Comparison of ENCODE assay signal across 9 mouse cellular contexts in the genomic region with DNA sequence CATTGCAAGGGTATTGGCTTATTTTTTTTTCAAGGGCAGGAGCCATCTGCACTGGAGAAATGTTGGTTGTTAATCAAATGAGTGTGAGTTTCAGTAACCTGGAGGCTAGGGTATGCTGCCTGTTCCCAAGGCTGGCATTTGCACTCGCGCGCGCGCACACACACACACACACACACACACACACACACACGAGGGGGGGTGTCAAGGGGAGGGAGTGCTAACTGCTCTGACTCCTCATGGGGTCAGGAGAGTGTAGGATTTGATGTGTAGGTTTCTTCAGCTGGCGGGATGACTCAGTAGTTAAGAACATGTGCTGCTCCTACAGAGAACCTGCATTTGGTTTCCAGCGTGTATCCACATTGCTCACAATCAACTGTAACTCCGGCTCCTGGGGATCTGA. TPM values are rescaled to one million over a fixed set of nuclear protein-coding genes. Genes with fewer than 3 reads are reported as not detected.
DNase-seq lines count a peak whose midpoint lies in the region; TF ChIP-seq lines count a peak whose summit lies in the region.
"Had no signal": no experiment of that assay in that cellular context is flagged by ENCODE, and none has a peak within 500 bp of the region (broad histone marks: within the 10 kb centered on the region; RNA-seq: fewer than 3 reads in every experiment).

No protein-coding gene starts in this region.

- no peaks in the 10 kb centered on the region for H3K27me3 ChIP-seq in small intestine, adult 2 months (ENCODE audit: control insufficient read depth, insufficient read depth, low read length)

- H3K4me3 ChIP-seq in small intestine, adult 2 months (ENCODE audit: low read depth, low read length), result no peak overlapping the region

- H3K4me1 ChIP-seq in small intestine, adult 2 months (ENCODE audit: control insufficient read depth, insufficient read depth, insufficient read length, low read length), result peaks cover 8% of the 10 kb centered on the region

- WGBS in small intestine, adult 2 months, result 57% methylated on average over 9 of the region's 9 CpGs

- DNase-seq in adrenal gland, adult (ENCODE audit: inconsistent age in 2 of 2, low spot score in 1 of 2), result peak; percentile 47 to 67
- no peak for DNase-seq in adrenal gland, adult 8-10 months
- peak; percentile 24 to 30 for DNase-seq in left cerebral cortex, adult 18-20 months (ENCODE audit: low spot score in 2 of 2)
- DNase-seq in left cerebral cortex, postnatal 36 days (ENCODE audit: low spot score in 2 of 2), result no peak
- DNase-seq in kidney, postnatal 14 days, result peak; percentile 17
- DNase-seq in gastrocnemius, postnatal 14 days, result no peak
- no peak for DNase-seq in gastrocnemius, adult 18-20 months (ENCODE audit: low spot score)

- no peak for TF ChIP-seq POLR2A in small intestine, adult 2 months (IDR thresholded peaks at IDR 0.05; ENCODE audit: low read depth, low read length)

- intact Hi-C loops in left cerebral cortex, postnatal 36 days (cut with DNase I), result no loop called here
- intact Hi-C loops in gastrocnemius, postnatal 14 days (cut with DNase I; ENCODE audit: low total_unique reads), result no loop called here

- peaks cover 29% of the 10 kb centered on the region for H3K36me3 ChIP-seq in small intestine, adult 2 months (ENCODE audit: control insufficient read depth, insufficient read depth, low read length)

- no peak for TF ChIP-seq CTCF in small intestine, adult 2 months (IDR thresholded peaks at IDR 0.05; ENCODE audit: extremely low read depth, insufficient read length, insufficient replicate concordance, low read depth, low read length)

- 0 out of 2 replicates have a peak overlapping the region, but pooled peaks have one; percentile 5 for H3K27ac ChIP-seq in small intestine, adult 2 months (ENCODE audit: insufficient read depth, low read depth, low read length)

RNA-seq across cellular contexts. Expression of a gene that starts 2.2 kb away (rescaled TPM):
- 10 to 100 TPM; 65.1 to 80.0 (median 69.2) TPM for total RNA-seq in adrenal gland, adult 8-10 months (2022)
- 1 to 10 TPM; 3.9 to 4.7 TPM for total RNA-seq in left cerebral cortex, adult 18-20 months (2021)
- total RNA-seq in left cerebral cortex, postnatal 36 days (2021), result 1 to 10 TPM; 4.0 to 4.8 TPM
- polyA plus RNA-seq in small intestine, adult 2 months (2012; rRNA removed), result 0.34 and 0.41 TPM in 2 replicates
- total RNA-seq in gastrocnemius, postnatal 14 days (2021), result 10 to 100 TPM in 1 of 2 experiments, 1 to 10 TPM in 1; 9.4 to 10.5 TPM
- 10 to 100 TPM; 22.6 to 22.9 TPM for total RNA-seq in gastrocnemius, adult 18-20 months (2021)

RNA-seq across cellular contexts. Expression of a gene that starts 4.2 kb away (rescaled TPM):
- 10 to 100 TPM; 38.9 to 41.2 (median 40.2) TPM for total RNA-seq in adrenal gland, adult 8-10 months (2022)
- total RNA-seq in left cerebral cortex, adult 18-20 months (2021), result 1 to 10 TPM; 2.5 to 3.8 TPM
- total RNA-seq in left cerebral cortex, postnatal 36 days (2021), result under 1 TPM in 1 of 2 experiments, not detected in 1; 0.57 TPM
- polyA plus RNA-seq in small intestine, adult 2 months (2012; rRNA removed), result 0.23 TPM in 1 of 2 replicates, not detected in the other
- total RNA-seq in gastrocnemius, postnatal 14 days (2021), result 1 to 10 TPM; 6.0 to 6.2 TPM
- 1 to 10 TPM; 8.1 to 9.6 TPM for total RNA-seq in gastrocnemius, adult 18-20 months (2021)
- polyA plus RNA-seq: large intestine, adult 2 months had no signal

RNA-seq across cellular contexts. Expression of a gene that starts 9.1 kb away (rescaled TPM):
- total RNA-seq in adrenal gland, adult 8-10 months (2022), result 1 to 10 TPM in 2 of 4 experiments, under 1 TPM in 2; 0.20 to 2.5 (median 0.94) TPM
- total RNA-seq in left cerebral cortex, adult 18-20 months (2021), result under 1 TPM in 1 of 2 experiments, not detected in 1; 0.21 TPM
- total RNA-seq in left cerebral cortex, postnatal 36 days (2021), result not detected
- 0.09 TPM in 1 of 2 replicates, not detected in the other for polyA plus RNA-seq in small intestine, adult 2 months (2012; rRNA removed)
- not detected for total RNA-seq in gastrocnemius, postnatal 14 days (2021)
- not detected for total RNA-seq in gastrocnemius, adult 18-20 months (2021)

RNA-seq across cellular contexts. Expression of a gene that starts 19.4 kb away (rescaled TPM):
- 100 to 1,000 TPM; 291 to 305 (median 294) TPM for total RNA-seq in adrenal gland, adult 8-10 months (2022)
- total RNA-seq in left cerebral cortex, adult 18-20 months (2021), result 100 to 1,000 TPM; 111 to 112 TPM
- 10 to 100 TPM; 96.8 to 98.9 TPM for total RNA-seq in left cerebral cortex, postnatal 36 days (2021)
- 143 and 456 TPM in 2 replicates for polyA plus RNA-seq in small intestine, adult 2 months (2012; rRNA removed)
- 100 to 1,000 TPM; 100 TPM for total RNA-seq in gastrocnemius, postnatal 14 days (2021)
- 10 to 100 TPM; 63.3 to 68.6 TPM for total RNA-seq in gastrocnemius, adult 18-20 months (2021)

RNA-seq across cellular contexts. Expression of a gene that starts 24.1 kb away (rescaled TPM):
- 100 to 1,000 TPM in 1 of 4 experiments, 10 to 100 TPM in 3; 71.7 to 105 (median 89.1) TPM for total RNA-seq in adrenal gland, adult 8-10 months (2022)
- 10 to 100 TPM; 55.2 to 59.3 TPM for total RNA-seq in left cerebral cortex, adult 18-20 months (2021)
- 10 to 100 TPM; 63.6 to 64.0 TPM for total RNA-seq in left cerebral cortex, postnatal 36 days (2021)
- 57.1 and 105 TPM in 2 replicates for polyA plus RNA-seq in small intestine, adult 2 months (2012; rRNA removed)
- total RNA-seq in gastrocnemius, postnatal 14 days (2021), result 10 to 100 TPM; 20.1 to 22.4 TPM
- total RNA-seq in gastrocnemius, adult 18-20 months (2021), result 10 to 100 TPM; 14.2 to 16.6 TPM

Comparison
In these comparisons a context has a peak if more than half of its experiments do, and no peak if none do; other contexts are left out.
1. DNase-seq: peak in adrenal gland, adult (2 of 2), left cerebral cortex, adult 18-20 months (2 of 2) and kidney, postnatal 14 days (single experiment); none in adrenal gland, adult 8-10 months (single experiment), left cerebral cortex, postnatal 36 days (0 of 2), gastrocnemius, postnatal 14 days (single experiment) and gastrocnemius, adult 18-20 months (single experiment).